Mouse (Mus musculus): ENCODE measurements around the gene Slc46a1. TPM values are rescaled to one million over a fixed set of nuclear protein-coding genes. Genes with fewer than 3 reads are reported as not detected.

Slc46a1 gene
- polyA plus RNA-seq, 1 experiment = 7.8 TPM

GRCm38 (mm10) chr11:78425572-78425971, 39.9 kb upstream of the Slc46a1 start:
- Histone ChIP-seq H3K4me3 (ENCODE audit: control insufficient read depth, low read depth, low read length) (no peak overlapping the region), H3K27ac (ENCODE audit: control insufficient read depth, insufficient read depth, low read depth, low read length) (no peak overlapping the region), H3K36me3 (ENCODE audit: control insufficient read depth, insufficient read depth, low read length) (no peaks in the 10 kb centered on the region), H3K27me3 (ENCODE audit: control insufficient read depth, insufficient read depth, low read length) (no peaks in the 10 kb centered on the region), H3K4me1 (ENCODE audit: control insufficient read depth, insufficient read depth, low read length) (no peaks in the 10 kb centered on the region)
- TF ChIP-seq POLR2A (IDR thresholded peaks at IDR 0.05; ENCODE audit: control insufficient read depth, low read depth, low read length) (no peak), CTCF (IDR thresholded peaks at IDR 0.05; ENCODE audit: control insufficient read depth, insufficient read depth, insufficient replicate concordance, low read depth, low read length) (no peak)

GRCm38 (mm10) chr11:78427655-78428054, 37.8 kb upstream of the Slc46a1 start:
- TF ChIP-seq POLR2A (IDR thresholded peaks at IDR 0.05; ENCODE audit: control insufficient read depth, low read depth, low read length) (no peak), CTCF (IDR thresholded peaks at IDR 0.05; ENCODE audit: control insufficient read depth, insufficient read depth, insufficient replicate concordance, low read depth, low read length) (no peak)
- Histone ChIP-seq H3K4me3 (ENCODE audit: control insufficient read depth, low read depth, low read length) (no peak overlapping the region), H3K36me3 (ENCODE audit: control insufficient read depth, insufficient read depth, low read length) (no peaks in the 10 kb centered on the region), H3K4me1 (ENCODE audit: control insufficient read depth, insufficient read depth, low read length) (no peaks in the 10 kb centered on the region), H3K27me3 (ENCODE audit: control insufficient read depth, insufficient read depth, low read length) (no peaks in the 10 kb centered on the region), H3K27ac (ENCODE audit: control insufficient read depth, insufficient read depth, low read depth, low read length) (no peak overlapping the region)

GRCm38 (mm10) chr11:78428309-78428708, 37.2 kb upstream of the Slc46a1 start:
- H3K36me3 ChIP-seq (ENCODE audit: control insufficient read depth, insufficient read depth, low read length) = no peaks in the 10 kb centered on the region
- no peak overlapping the region for H3K27ac ChIP-seq (ENCODE audit: control insufficient read depth, insufficient read depth, low read depth, low read length)
- no peaks in the 10 kb centered on the region for H3K4me1 ChIP-seq (ENCODE audit: control insufficient read depth, insufficient read depth, low read length)
- H3K27me3 ChIP-seq (ENCODE audit: control insufficient read depth, insufficient read depth, low read length) = no peaks in the 10 kb centered on the region
- no peak overlapping the region for H3K4me3 ChIP-seq (ENCODE audit: control insufficient read depth, low read depth, low read length)
- TF ChIP-seq POLR2A (IDR thresholded peaks at IDR 0.05; ENCODE audit: control insufficient read depth, low read depth, low read length) (no peak), CTCF (IDR thresholded peaks at IDR 0.05; ENCODE audit: control insufficient read depth, insufficient read depth, insufficient replicate concordance, low read depth, low read length) (no peak)

- H3K4me1 ChIP-seq (ENCODE audit: control insufficient read depth, insufficient read depth, low read length) = no peaks in the 10 kb centered on the region
Observed at GRCm38 (mm10) chr11:78430195-78430878, 35.2 kb upstream of the Slc46a1 start.

GRCm38 (mm10) chr11:78431176-78431575, 34.3 kb upstream of the Slc46a1 start:
- peaks cover 8% of the 10 kb centered on the region for H3K4me1 ChIP-seq (ENCODE audit: control insufficient read depth, insufficient read depth, low read length)
- no peaks in the 10 kb centered on the region for H3K27me3 ChIP-seq (ENCODE audit: control insufficient read depth, insufficient read depth, low read length)

More at GRCm38 (mm10) chr11:78430195-78430878, 35.2 kb upstream of the Slc46a1 start:
- Histone ChIP-seq H3K27ac (ENCODE audit: control insufficient read depth, insufficient read depth, low read depth, low read length) (no peak overlapping the region), H3K27me3 (ENCODE audit: control insufficient read depth, insufficient read depth, low read length) (no peaks in the 10 kb centered on the region), H3K36me3 (ENCODE audit: control insufficient read depth, insufficient read depth, low read length) (no peaks in the 10 kb centered on the region), H3K4me3 (ENCODE audit: control insufficient read depth, low read depth, low read length) (no peak overlapping the region)
- TF ChIP-seq POLR2A (IDR thresholded peaks at IDR 0.05; ENCODE audit: control insufficient read depth, low read depth, low read length) (no peak), CTCF (IDR thresholded peaks at IDR 0.05; ENCODE audit: control insufficient read depth, insufficient read depth, insufficient replicate concordance, low read depth, low read length) (no peak)

GRCm38 (mm10) chr11:78434052-78434451, 31.4 kb upstream of the Slc46a1 start:
- TF ChIP-seq POLR2A (IDR thresholded peaks at IDR 0.05; ENCODE audit: control insufficient read depth, low read depth, low read length) (no peak), CTCF (IDR thresholded peaks at IDR 0.05; ENCODE audit: control insufficient read depth, insufficient read depth, insufficient replicate concordance, low read depth, low read length) (no peak)

More at GRCm38 (mm10) chr11:78431176-78431575, 34.3 kb upstream of the Slc46a1 start:
- H3K36me3 ChIP-seq (ENCODE audit: control insufficient read depth, insufficient read depth, low read length) = no peaks in the 10 kb centered on the region
- no peak overlapping the region for H3K4me3 ChIP-seq (ENCODE audit: control insufficient read depth, low read depth, low read length)
- H3K27ac ChIP-seq (ENCODE audit: control insufficient read depth, insufficient read depth, low read depth, low read length) = no peak overlapping the region
- TF ChIP-seq CTCF (IDR thresholded peaks at IDR 0.05; ENCODE audit: control insufficient read depth, insufficient read depth, insufficient replicate concordance, low read depth, low read length) = no peak
- no peak for TF ChIP-seq POLR2A (IDR thresholded peaks at IDR 0.05; ENCODE audit: control insufficient read depth, low read depth, low read length)

GRCm38 (mm10) chr11:78435776-78436349, 29.6 kb upstream of the Slc46a1 start:
- H3K4me1 ChIP-seq (ENCODE audit: control insufficient read depth, insufficient read depth, low read length) = peaks cover 10% of the 10 kb centered on the region
- no peaks in the 10 kb centered on the region for H3K27me3 ChIP-seq (ENCODE audit: control insufficient read depth, insufficient read depth, low read length)
- H3K4me3 ChIP-seq (ENCODE audit: control insufficient read depth, low read depth, low read length) = peak overlapping the region; percentile 70
- H3K36me3 ChIP-seq (ENCODE audit: control insufficient read depth, insufficient read depth, low read length) = no peaks in the 10 kb centered on the region
- H3K27ac ChIP-seq (ENCODE audit: control insufficient read depth, insufficient read depth, low read depth, low read length) = peak overlapping the region; percentile 36; the same call in 1 of the 2 replicates
- 0 out of 2 replicates have a peak, but pooled peaks have one; percentile 13 for TF ChIP-seq POLR2A (IDR thresholded peaks at IDR 0.05; ENCODE audit: control insufficient read depth, low read depth, low read length)
- peak; percentile 93 for TF ChIP-seq CTCF (IDR thresholded peaks at IDR 0.05; ENCODE audit: control insufficient read depth, insufficient read depth, insufficient replicate concordance, low read depth, low read length)

More at GRCm38 (mm10) chr11:78434052-78434451, 31.4 kb upstream of the Slc46a1 start:
- no peaks in the 10 kb centered on the region for H3K27me3 ChIP-seq (ENCODE audit: control insufficient read depth, insufficient read depth, low read length)
- H3K27ac ChIP-seq (ENCODE audit: control insufficient read depth, insufficient read depth, low read depth, low read length) = no peak overlapping the region
- no peaks in the 10 kb centered on the region for H3K36me3 ChIP-seq (ENCODE audit: control insufficient read depth, insufficient read depth, low read length)
- H3K4me3 ChIP-seq (ENCODE audit: control insufficient read depth, low read depth, low read length) = no peak overlapping the region
- peaks cover 10% of the 10 kb centered on the region for H3K4me1 ChIP-seq (ENCODE audit: control insufficient read depth, insufficient read depth, low read length)
